Mouse (Mus musculus): ENCODE data around the gene Grifin. TPM values are rescaled to one million over a fixed set of nuclear protein-coding genes. Genes with fewer than 3 reads are reported as not detected.
A peak's percentile ranks its signal among the peaks of the same experiment; 100 is the strongest.

Gene Grifin
- polyA plus RNA-seq (2015; fragmentation: Nextera tagmentation; extraction: Ambion mirVana) = not detected in 2 replicates

GRCm38 (mm10) chr5:140564896-140565295, at the start of gene Grifin:
TSS of gene Grifin (minus strand) at chr5:140565071.
- H3K27ac ChIP-seq (replicated peaks) = peak within 1 kb of the TSS; percentile 10; the same call in 1 of the 2 replicates

GRCm38 (mm10) chr5:140614141-140614540, 49.3 kb upstream of the Grifin start:
- Histone ChIP-seq H3K27ac (replicated peaks) (no peak overlapping the region), H3K9me3 (no peaks in the 10 kb centered on the region), H3K27me3 (no peaks in the 10 kb centered on the region), H3K4me3 (no peak overlapping the region), H3K36me3 (no peaks in the 10 kb centered on the region), H3K4me1 (replicated peaks) (peaks cover 34% of the 10 kb centered on the region), H3K9ac (no peak overlapping the region), H3K4me2 (no peak overlapping the region)
- ATAC-seq (ENCODE audit: low FRiP score, low read depth) = no peak
- WGBS = 96% methylated on average over 10 of the region's 10 CpGs

More at GRCm38 (mm10) chr5:140564896-140565295, at the start of gene Grifin:
- Histone ChIP-seq H3K4me1 (replicated peaks) (peaks cover 17% of the 10 kb centered on the region), H3K36me3 (no peaks in the 10 kb centered on the region), H3K9me3 (no peaks in the 10 kb centered on the region), H3K4me2 (no peak within 1 kb of the TSS), H3K27me3 (no peaks in the 10 kb centered on the region), H3K4me3 (no peak within 1 kb of the TSS), H3K9ac (no peak within 1 kb of the TSS)
- ATAC-seq (ENCODE audit: low FRiP score, low read depth) = no peak
- 77% methylated on average over 4 of the region's 4 CpGs for WGBS

GRCm38 (mm10) chr5:140612191-140612590, 47.3 kb upstream of the Grifin start:
- no peak for ATAC-seq (ENCODE audit: low FRiP score, low read depth)
- Histone ChIP-seq H3K9me3 (no peaks in the 10 kb centered on the region), H3K9ac (no peak overlapping the region), H3K4me3 (peak overlapping the region; percentile 55; the same call in 1 of the 2 replicates), H3K4me2 (peak overlapping the region; percentile 95), H3K36me3 (no peaks in the 10 kb centered on the region), H3K4me1 (replicated peaks) (peaks cover 47% of the 10 kb centered on the region), H3K27ac (replicated peaks) (peak overlapping the region; percentile 85; the same call in 1 of the 2 replicates), H3K27me3 (0 out of 2 replicates have a peak, but pooled peaks cover 2% of the 10 kb centered on the region)
- 20% methylated on average over 16 of the region's 18 CpGs for WGBS

- WGBS = 13% methylated on average over 15 of the region's 15 CpGs
- Histone ChIP-seq H3K27ac (replicated peaks) (peak overlapping the region; percentile 85), H3K27me3 (0 out of 2 replicates have a peak, but pooled peaks cover 5% of the 10 kb centered on the region), H3K4me1 (replicated peaks) (peaks cover 52% of the 10 kb centered on the region), H3K4me3 (peak overlapping the region; percentile 55), H3K36me3 (no peaks in the 10 kb centered on the region), H3K4me2 (peak overlapping the region; percentile 95), H3K9me3 (no peaks in the 10 kb centered on the region), H3K9ac (0 out of 2 replicates have a peak overlapping the region, but pooled peaks have one; percentile 44)
- peak; percentile 13; the same call in 1 of the 2 replicates for ATAC-seq (ENCODE audit: low FRiP score, low read depth)
Measured at GRCm38 (mm10) chr5:140611611-140612185, 46.8 kb upstream of the Grifin start.

- peaks cover 58% of the 10 kb centered on the region for H3K4me1 ChIP-seq (replicated peaks)
- H3K27me3 ChIP-seq = peaks cover 9% of the 10 kb centered on the region; the same call in 1 of the 2 replicates
- no peaks in the 10 kb centered on the region for H3K9me3 ChIP-seq
- ATAC-seq (ENCODE audit: low FRiP score, low read depth) = peak; percentile 42
- no peaks in the 10 kb centered on the region for H3K36me3 ChIP-seq
- peak overlapping the region; percentile 55 for H3K4me3 ChIP-seq
- H3K9ac ChIP-seq = peak overlapping the region; percentile 44
- peak overlapping the region; percentile 85 for H3K27ac ChIP-seq (replicated peaks)
- peak overlapping the region; percentile 95 for H3K4me2 ChIP-seq
- 5% methylated on average over 21 of the region's 21 CpGs for WGBS
Measured at GRCm38 (mm10) chr5:140611021-140611583, 46.2 kb upstream of the Grifin start.

GRCm38 (mm10) chr5:140610273-140611011, 45.6 kb upstream of the Grifin start:
- peak overlapping the region; percentile 55 for H3K4me3 ChIP-seq
- H3K4me2 ChIP-seq = peak overlapping the region; percentile 95
- H3K27me3 ChIP-seq = peaks cover 9% of the 10 kb centered on the region; the same call in 1 of the 2 replicates
- H3K27ac ChIP-seq (replicated peaks) = peak overlapping the region; percentile 85
- peaks cover 64% of the 10 kb centered on the region for H3K4me1 ChIP-seq (replicated peaks)
- no peaks in the 10 kb centered on the region for H3K9me3 ChIP-seq
- no peaks in the 10 kb centered on the region for H3K36me3 ChIP-seq
- 5% methylated on average over 27 of the region's 30 CpGs for WGBS
- peak overlapping the region; percentile 44 for H3K9ac ChIP-seq
- no peak for ATAC-seq (ENCODE audit: low FRiP score, low read depth)

GRCm38 (mm10) chr5:140609511-140610272, 44.8 kb upstream of the Grifin start:
- Histone ChIP-seq H3K27ac (replicated peaks) (peak overlapping the region; percentile 85), H3K9ac (peak overlapping the region; percentile 29; the same call in 1 of the 2 replicates), H3K36me3 (no peaks in the 10 kb centered on the region), H3K27me3 (peaks cover 12% of the 10 kb centered on the region; the same call in 1 of the 2 replicates), H3K4me1 (replicated peaks) (peaks cover 57% of the 10 kb centered on the region), H3K4me2 (peak overlapping the region; percentile 95), H3K9me3 (no peaks in the 10 kb centered on the region), H3K4me3 (peak overlapping the region; percentile 55)
- peak; percentile 46; the same call in 1 of the 2 replicates for ATAC-seq (ENCODE audit: low FRiP score, low read depth)
- 9% methylated on average over 12 of the region's 13 CpGs for WGBS

GRCm38 (mm10) chr5:140608634-140609015, 43.8 kb upstream of the Grifin start:
- peak; percentile 23; the same call in 1 of the 2 replicates for ATAC-seq (ENCODE audit: low FRiP score, low read depth)

GRCm38 (mm10) chr5:140607836-140608633, 43.2 kb upstream of the Grifin start:
- Histone ChIP-seq H3K4me3 (peak overlapping the region; percentile 55), H3K4me1 (replicated peaks) (peaks cover 57% of the 10 kb centered on the region), H3K27ac (replicated peaks) (peak overlapping the region; percentile 85), H3K4me2 (peak overlapping the region; percentile 95), H3K36me3 (no peaks in the 10 kb centered on the region), H3K9ac (peak overlapping the region; percentile 51), H3K27me3 (peaks cover 12% of the 10 kb centered on the region; the same call in 1 of the 2 replicates), H3K9me3 (no peaks in the 10 kb centered on the region)
- 0% methylated on average over 16 of the region's 17 CpGs for WGBS
- no peak for ATAC-seq (ENCODE audit: low FRiP score, low read depth)

More at GRCm38 (mm10) chr5:140608634-140609015, 43.8 kb upstream of the Grifin start:
- H3K4me1 ChIP-seq (replicated peaks) = peaks cover 57% of the 10 kb centered on the region
- H3K27me3 ChIP-seq = peaks cover 12% of the 10 kb centered on the region; the same call in 1 of the 2 replicates
- H3K4me3 ChIP-seq = peak overlapping the region; percentile 55
- H3K9me3 ChIP-seq = no peaks in the 10 kb centered on the region
- peak overlapping the region; percentile 95 for H3K4me2 ChIP-seq
- H3K36me3 ChIP-seq = no peaks in the 10 kb centered on the region
- H3K9ac ChIP-seq = peak overlapping the region; percentile 51
- WGBS = under 1% methylated on average over 16 of the region's 16 CpGs
- H3K27ac ChIP-seq (replicated peaks) = peak overlapping the region; percentile 85

- under 1% methylated on average over 90 of the region's 91 CpGs for WGBS
Measured at GRCm38 (mm10) chr5:140607001-140607835, 42.3 kb upstream of the Grifin start, which contains the start of gene Lfng. TSS of gene Lfng (plus strand) at chr5:140607320.

More at GRCm38 (mm10) chr5:140607001-140607835, 42.3 kb upstream of the Grifin start, which contains the start of gene Lfng:
- Histone ChIP-seq H3K4me3 (peak within 1 kb of the TSS; percentile 55), H3K4me1 (replicated peaks) (peaks cover 52% of the 10 kb centered on the region), H3K4me2 (peak within 1 kb of the TSS; percentile 95), H3K9ac (peak within 1 kb of the TSS; percentile 51), H3K36me3 (no peaks in the 10 kb centered on the region), H3K27me3 (peaks cover 12% of the 10 kb centered on the region; the same call in 1 of the 2 replicates), H3K27ac (replicated peaks) (peak within 1 kb of the TSS; percentile 85), H3K9me3 (no peaks in the 10 kb centered on the region)
- ATAC-seq (ENCODE audit: low FRiP score, low read depth) = peak; percentile 35

Data from hindbrain, embryonic 15.5 days (tissue).